Mouse (Mus musculus) small intestine, adult 2 months (tissue): ENCODE results near the gene Kat2a.

Source experiments
- CTCF ChIP-seq: fragments of 200-500 bp; IDR thresholded peaks from 2 replicates; pipeline ENCODE4 v1.5.1; 2012; ENCODE audit warnings: low read depth, mild to moderate bottlenecking, control low read depth, inconsistent platforms, low read length, moderate library complexity, mixed read lengths; ENCODE audit not compliant: insufficient replicate concordance, insufficient read length; ENCODE audit errors: extremely low read depth
- POLR2A ChIP-seq: fragments of 200-500 bp; IDR thresholded peaks from 2 replicates; pipeline ENCODE4 v1.6.1; 2012; ENCODE audit warnings: low read depth, mild to moderate bottlenecking, control low read depth, inconsistent platforms, low read length, moderate library complexity

- TF ChIP-seq CTCF: no peak
- no peak for TF ChIP-seq POLR2A
Observed at GRCm38 (mm10) chr11:100710528-100710927, 1.7 kb downstream of the Kat2a start.
